Mouse (Mus musculus): ENCODE measurements at regions not wholly inside any gene's neighbourhood (a gene's known extent, or its start where the extent isn't known, plus 50 kb on each side); places are given as distances from the start of the nearest gene placed in this dataset.

- TF ChIP-seq CTCF (IDR thresholded peaks at IDR 0.05) (no peak), EP300 (IDR thresholded peaks at IDR 0.05) (no peak)
Measured at GRCm38 (mm10) chr8:126708956-126709355, 115.2 kb upstream of the Irf2bp2 start.
